Mouse (Mus musculus): Measurements from ENCODE around the gene Ttc7b. TPM values are rescaled to one million over a fixed set of nuclear protein-coding genes. Genes with fewer than 3 reads are reported as not detected.

Ttc7b gene
- polyA plus RNA-seq (2017; shearing (Covaris generic)) = 13.1 TPM

DNA sequence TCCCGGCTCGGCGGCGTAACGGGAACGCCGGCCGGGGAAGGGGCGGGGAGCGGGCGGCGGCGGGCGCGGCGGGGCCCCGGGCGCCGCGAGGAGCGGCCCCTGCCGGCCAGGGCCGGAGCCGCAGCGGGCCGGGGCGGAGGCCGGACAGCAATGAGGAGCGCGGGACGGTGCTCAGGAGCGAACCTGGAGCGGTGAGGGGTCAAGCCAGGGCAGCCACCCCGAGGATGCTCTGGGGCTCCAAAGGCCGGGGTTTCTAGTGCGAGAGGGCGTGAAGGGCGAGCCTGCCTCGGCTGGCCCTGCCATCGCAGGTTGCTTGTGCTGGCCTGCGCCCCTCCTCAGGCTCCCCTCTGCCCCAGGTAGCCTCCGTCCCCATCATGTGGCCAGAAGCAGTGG lies at the start of gene Ttc7b:
Gene Ttc7b (minus strand): TSS at position 33 of the 393 bp plus-strand sequence.

Other genes with a start within 250 kb of the Ttc7b start
- 8.1 TPM for gene Rps6ka5, start 206.2 kb upstream of the Ttc7b start, polyA plus RNA-seq (2017; shearing (Covaris generic))